Mouse (Mus musculus) liver, embryonic 13.5 days (tissue): ENCODE data around the gene Pkmyt1. TPM values are rescaled to one million over a fixed set of nuclear protein-coding genes. Genes with fewer than 3 reads are reported as not detected.

Experiments
- polyA plus RNA-seq: library from polyadenylated mRNA; unstranded; fragments of >200 nt; fragmentation: Nextera tagmentation; extraction: Ambion mirVana; gene quantifications from 2 replicates; pipeline ENCODE4 v1.2.1, GENCODE M21; 2015

Gene Pkmyt1
- polyA plus RNA-seq, 1 experiment from 2014 or later, result 27.8 TPM

Other genes starting within 250 kb of the Pkmyt1 start
- gene Vmn2r117, start 246.6 kb upstream of the Pkmyt1 start, polyA plus RNA-seq, result not detected in 2 replicates
- gene Zfp213, start 162.1 kb upstream of the Pkmyt1 start, polyA plus RNA-seq, result 5.5 and 6.5 TPM in 2 replicates
- gene Zfp13, start 126.8 kb upstream of the Pkmyt1 start, polyA plus RNA-seq, result 1.2 and 1.6 TPM in 2 replicates
- gene Zscan10, start 125.5 kb upstream of the Pkmyt1 start, polyA plus RNA-seq, result not detected in 2 replicates
- 0.14 and 0.15 TPM in 2 replicates for gene Mmp25, start 81.1 kb upstream of the Pkmyt1 start, polyA plus RNA-seq
- gene Bicdl2, start 65.8 kb upstream of the Pkmyt1 start, polyA plus RNA-seq, result 0.10 and 0.14 TPM in 2 replicates
- 21.6 and 21.9 TPM in 2 replicates for gene Hcfc1r1, start 52.7 kb upstream of the Pkmyt1 start, polyA plus RNA-seq
- 27.6 and 27.8 TPM in 2 replicates for gene Thoc6, start 52.5 kb upstream of the Pkmyt1 start, polyA plus RNA-seq
- gene Tnfrsf12a, start 48.9 kb upstream of the Pkmyt1 start, polyA plus RNA-seq, result 6.2 and 6.7 TPM in 2 replicates
- 0.68 and 1.3 TPM in 2 replicates for gene Cldn6, start 47.1 kb upstream of the Pkmyt1 start, polyA plus RNA-seq
- not detected in 2 replicates for gene Cldn9, start 42.3 kb upstream of the Pkmyt1 start, polyA plus RNA-seq
- 0.05 TPM in 1 of 2 replicates, not detected in the other for gene 1520401A03Rik, start 3.6 kb upstream of the Pkmyt1 start, polyA plus RNA-seq
- gene Paqr4, start 14.5 kb downstream of the Pkmyt1 start, polyA plus RNA-seq, result 7.8 and 7.9 TPM in 2 replicates
- gene Kremen2, start 19.5 kb downstream of the Pkmyt1 start, polyA plus RNA-seq, result 0.10 and 0.17 TPM in 2 replicates
- 12.6 and 13.0 TPM in 2 replicates for gene Flywch1, start 45.3 kb downstream of the Pkmyt1 start, polyA plus RNA-seq
- gene Flywch2, start 59.7 kb downstream of the Pkmyt1 start, polyA plus RNA-seq, result 1.3 and 1.4 TPM in 2 replicates
- 228 and 235 TPM in 2 replicates for gene Srrm2, start 64.2 kb downstream of the Pkmyt1 start, polyA plus RNA-seq
- 535 and 572 TPM in 2 replicates for gene Elob, start 102.8 kb downstream of the Pkmyt1 start, polyA plus RNA-seq
- gene Prss33, start 109.7 kb downstream of the Pkmyt1 start, polyA plus RNA-seq, result not detected in 2 replicates
- not detected in 2 replicates for gene Prss32, start 117.5 kb downstream of the Pkmyt1 start, polyA plus RNA-seq
- 0.09 and 0.22 TPM in 2 replicates for gene Prss41, start 117.8 kb downstream of the Pkmyt1 start, polyA plus RNA-seq
- gene Prss21, start 141.7 kb downstream of the Pkmyt1 start, polyA plus RNA-seq, result not detected in 2 replicates
- gene Dcpp1, start 154.5 kb downstream of the Pkmyt1 start, polyA plus RNA-seq, result not detected in 2 replicates
- not detected in 2 replicates for gene Dcpp2, start 154.5 kb downstream of the Pkmyt1 start, polyA plus RNA-seq
- gene Dcpp3, start 191.1 kb downstream of the Pkmyt1 start, polyA plus RNA-seq, result not detected in 2 replicates
- gene Sbp, start 215.3 kb downstream of the Pkmyt1 start, polyA plus RNA-seq, result not detected in 2 replicates
- gene Sbpl, start 228.9 kb downstream of the Pkmyt1 start, polyA plus RNA-seq, result not detected in 2 replicates